Mouse (Mus musculus) induced T-regulatory cell, adult 2 months (primary cell): Measurements from ENCODE around the gene Disp1.
A peak's percentile ranks its signal among the peaks of the same experiment; 100 is the strongest.

Source experiments
- DNase-seq: peaks from one replicate; pipeline ENCODE4 v3.0.0-alpha.2; 2012; ENCODE audit warnings: low read depth

Gene Disp1

DNA sequence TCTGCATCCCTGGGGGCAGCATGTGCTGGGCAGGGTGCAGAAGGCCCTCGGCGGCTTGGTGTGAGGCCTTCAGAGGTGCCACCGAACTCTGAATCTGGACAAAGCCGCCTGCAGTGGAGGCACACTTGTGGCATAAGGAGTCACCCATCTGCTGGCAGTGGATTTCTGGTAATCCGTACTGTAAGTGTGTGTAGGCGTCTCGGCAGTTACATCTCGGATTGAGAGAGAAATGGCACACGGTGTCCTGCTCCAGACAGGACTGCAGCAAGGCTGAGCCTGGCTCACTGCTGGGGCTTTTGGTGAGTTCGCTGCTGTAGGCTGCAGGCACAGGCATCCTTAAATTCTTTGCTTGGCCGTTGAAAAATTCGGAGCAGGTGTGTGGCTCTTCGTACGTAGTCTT lies 134.5 kb downstream of the Disp1 start:
- DNase-seq = no peak

DNA sequence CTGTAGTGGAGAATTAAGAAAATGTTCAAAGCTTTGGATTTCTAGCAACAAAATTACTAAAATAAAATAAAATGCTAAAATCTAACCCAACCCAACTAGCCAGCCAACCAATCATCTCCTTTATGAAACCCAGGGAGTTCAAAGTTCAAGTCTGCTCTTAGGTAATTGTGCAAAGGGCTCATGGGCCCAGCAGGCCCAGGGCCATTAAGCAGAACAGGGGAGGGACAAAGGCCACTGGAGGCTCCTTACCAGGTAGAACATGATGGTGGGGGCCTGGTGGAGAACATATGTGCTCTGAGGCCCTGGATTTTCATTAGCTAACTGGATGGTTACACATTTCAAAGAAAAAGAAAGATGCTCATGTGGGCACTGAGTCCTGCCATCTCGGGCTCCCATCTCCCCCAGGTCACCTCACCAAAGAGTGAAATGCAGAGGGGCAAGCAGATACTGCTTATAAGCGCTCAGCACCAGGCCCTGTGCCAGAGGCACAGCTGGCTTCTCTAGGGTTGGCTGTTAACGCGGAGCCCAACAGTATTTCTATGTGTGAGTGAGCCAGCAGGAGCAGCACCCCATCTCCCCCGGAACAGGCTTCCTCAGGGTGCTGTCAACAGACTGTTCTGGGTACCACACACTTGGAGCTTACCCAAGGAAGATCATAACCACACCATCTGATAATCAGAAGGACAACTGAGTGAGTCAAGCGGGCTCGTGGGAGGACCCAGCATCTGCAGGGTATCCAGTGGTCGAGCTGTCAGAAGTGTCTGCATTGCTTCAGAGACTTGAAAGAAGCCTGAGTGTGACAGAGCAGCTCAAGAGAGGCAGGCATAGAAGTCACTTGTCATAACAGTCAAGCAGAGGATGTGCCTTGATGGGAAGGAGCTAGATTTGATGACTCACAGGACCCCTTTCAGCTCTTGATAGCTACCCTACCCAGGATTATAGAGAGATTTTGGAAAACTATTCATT lies 137.0 kb downstream of the Disp1 start:
- DNase-seq = no peak

DNA sequence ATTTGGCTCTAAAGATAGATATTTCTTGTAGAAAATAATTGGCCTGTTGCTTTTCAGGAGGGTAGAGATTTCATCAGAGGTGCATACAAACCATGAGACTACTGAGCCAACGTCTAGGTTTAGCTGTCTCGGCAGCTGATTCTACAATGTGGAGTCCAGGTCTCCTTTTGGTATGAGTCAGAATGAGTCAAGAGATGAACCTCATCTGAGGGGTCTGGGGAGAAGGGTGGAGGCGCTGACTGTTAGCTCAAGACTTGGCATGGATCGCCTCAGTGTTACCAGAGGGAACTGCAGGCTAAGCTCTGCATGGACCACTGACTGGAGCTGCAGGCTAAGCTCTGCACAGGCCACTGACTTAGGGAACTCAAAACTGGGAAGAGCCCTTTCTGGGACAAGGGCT lies 138.9 kb downstream of the Disp1 start:
- peak; percentile 10 for DNase-seq

DNA sequence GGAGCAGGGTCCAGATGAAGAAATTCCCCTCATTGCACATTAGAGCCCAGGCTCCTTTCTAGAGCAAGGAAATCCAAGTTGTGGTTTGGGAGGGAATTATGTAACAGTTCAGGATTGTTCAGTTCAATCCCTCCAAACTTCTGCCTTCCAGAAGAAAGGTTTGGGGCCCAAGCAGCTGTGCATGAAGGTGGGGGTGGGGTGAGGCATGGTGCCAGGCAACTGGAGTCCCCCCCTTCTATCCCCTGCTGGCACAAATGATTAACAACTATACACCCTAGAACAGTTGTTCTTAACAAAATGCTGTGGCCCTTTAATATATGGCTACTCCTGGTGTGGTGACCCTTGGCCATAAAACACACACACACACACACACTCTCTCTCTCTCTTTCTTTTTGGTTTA lies 140.2 kb downstream of the Disp1 start:
- no peak for DNase-seq

DNA sequence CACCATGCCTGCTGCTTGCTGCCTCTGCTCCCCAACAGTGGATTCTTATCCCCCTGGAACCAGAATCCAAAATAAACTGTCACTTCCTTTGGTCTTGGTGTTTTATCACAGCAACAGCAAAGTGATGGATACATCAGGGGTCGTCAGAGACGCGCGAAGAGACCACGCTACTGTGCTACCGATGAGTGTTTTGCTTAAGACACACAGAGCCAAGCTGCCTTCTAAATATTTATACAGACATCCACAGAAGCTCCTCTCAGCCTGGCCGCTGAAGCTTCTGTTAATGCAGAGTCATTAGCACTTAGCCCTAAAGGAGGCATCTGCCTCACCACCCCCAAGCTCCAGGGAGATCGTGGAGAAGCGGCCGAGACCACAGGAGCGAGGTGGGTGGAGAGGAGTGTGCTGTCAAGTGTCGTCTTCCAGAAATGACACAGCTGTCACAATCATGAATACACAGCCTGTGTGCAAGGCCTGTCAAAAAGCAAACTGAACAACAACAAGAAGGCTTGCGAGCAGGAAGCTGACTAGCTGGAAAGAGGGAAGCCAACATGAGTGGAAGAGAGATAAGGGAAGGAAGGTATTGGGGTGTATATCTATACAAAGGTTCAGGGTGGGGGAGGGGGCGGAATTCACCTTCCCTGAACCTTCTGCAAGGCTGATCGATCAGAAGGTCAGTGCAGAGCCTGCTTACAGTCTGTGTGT lies 146.1 kb downstream of the Disp1 start:
- DNase-seq = no peak

DNA sequence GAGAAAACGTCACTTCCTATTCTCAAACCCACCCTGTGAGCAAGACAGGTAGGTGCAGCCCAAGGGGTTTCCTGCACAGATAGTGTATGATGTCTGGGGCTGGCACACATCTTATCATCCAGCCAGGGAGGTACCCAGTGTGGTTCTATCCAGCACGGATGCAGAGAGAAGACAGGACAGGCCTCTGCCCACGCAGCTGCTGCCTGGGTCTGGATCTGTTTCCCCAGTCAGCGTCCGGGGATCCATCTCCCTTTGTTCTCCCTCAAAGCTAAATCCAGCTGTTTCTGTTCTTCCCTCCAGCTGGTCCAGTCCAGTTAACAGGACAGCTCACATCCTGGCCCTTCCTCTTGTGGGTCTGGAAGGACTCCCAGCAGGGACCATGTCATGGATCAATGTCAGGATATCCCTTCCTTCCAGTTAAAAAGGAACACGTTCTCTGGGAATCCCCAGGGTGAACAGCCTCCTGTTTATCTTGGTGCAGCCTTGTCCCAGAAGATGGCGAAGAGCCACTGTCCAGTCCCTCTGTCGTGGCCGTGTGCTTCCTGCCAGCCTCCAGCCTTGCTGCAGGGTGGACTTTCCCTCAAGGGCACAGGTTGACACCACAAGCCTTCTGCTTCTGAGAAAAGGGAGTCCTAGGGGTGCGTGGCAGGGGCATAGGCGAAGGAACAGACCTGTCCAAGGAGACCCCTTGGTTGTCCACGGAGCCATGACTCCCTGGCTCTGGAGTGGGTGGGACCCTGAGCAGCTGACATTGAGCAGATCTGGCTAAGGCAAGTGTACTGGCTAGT lies 148.9 kb downstream of the Disp1 start:
- DNase-seq = no peak

DNA sequence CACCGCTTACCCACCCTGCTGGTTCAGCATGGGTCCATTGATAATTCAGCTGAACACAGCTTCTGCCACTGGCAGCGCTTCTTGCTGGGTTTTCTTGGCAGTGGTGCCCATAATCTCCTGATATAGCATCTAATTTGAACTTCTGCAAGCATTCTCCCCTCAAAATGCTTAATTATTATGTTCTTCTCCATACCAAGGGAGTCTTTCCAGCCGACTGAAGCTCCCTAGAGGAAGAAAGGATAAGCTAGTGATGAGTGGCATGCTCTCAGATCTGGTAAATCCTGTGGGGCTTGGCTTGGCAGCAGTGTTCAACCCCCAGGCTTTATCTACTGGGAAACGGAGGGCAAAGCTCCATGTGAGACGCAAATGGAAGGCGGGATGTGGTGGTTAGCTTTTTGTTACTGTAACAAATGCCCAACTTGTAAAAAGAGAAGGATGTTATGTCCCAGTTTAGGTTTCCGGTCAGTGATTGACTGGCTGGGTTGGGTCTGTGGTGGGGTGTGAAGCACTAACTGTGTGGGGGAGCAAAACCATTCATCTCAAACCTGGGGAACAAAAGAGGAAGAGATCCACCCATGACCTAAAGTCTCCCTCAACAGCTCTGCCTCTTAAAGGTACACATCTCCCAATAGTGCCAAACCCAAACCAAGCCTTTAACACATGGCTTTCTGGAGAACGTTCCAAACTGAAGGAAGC lies 151.2 kb downstream of the Disp1 start:
- no peak for DNase-seq

DNA sequence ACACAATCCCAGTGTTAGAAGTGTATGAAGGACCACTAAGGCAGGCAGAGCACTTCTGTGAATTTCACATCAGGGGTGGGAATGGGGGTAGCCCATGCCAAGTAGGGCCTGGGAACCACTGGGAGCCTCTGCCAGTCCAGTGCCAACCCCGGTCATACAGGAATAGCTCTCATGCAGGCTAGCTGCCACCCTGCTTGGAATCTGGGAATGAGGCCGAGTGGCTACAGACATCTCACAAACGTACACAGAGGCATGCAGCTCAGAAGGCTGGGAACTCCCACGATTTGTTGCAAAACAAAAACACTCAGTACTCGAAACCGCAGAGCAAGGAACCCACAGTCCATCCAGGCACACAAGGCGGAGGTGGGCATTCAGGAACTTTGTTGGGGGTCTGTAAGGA lies 153.5 kb downstream of the Disp1 start:
- DNase-seq = no peak

DNA sequence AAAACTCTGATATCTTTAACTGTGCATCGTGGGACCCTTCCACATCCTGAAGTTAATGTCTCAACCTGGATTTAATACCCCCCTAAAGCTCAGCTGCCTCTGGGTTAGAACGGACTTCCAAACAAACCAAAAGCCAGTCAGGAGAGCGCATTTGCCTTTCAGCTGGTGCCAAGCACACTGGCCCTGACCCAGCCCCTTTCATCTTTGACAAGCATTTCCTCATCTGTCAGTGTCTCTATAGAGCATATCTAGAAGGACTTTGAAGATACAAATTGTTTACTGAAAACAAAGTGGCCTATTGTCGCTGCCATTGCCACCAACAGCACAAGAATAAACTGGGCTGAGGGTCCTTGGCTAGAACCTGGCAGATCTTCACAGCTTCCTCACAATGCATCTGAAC lies 154.3 kb downstream of the Disp1 start:
- DNase-seq = no peak

DNA sequence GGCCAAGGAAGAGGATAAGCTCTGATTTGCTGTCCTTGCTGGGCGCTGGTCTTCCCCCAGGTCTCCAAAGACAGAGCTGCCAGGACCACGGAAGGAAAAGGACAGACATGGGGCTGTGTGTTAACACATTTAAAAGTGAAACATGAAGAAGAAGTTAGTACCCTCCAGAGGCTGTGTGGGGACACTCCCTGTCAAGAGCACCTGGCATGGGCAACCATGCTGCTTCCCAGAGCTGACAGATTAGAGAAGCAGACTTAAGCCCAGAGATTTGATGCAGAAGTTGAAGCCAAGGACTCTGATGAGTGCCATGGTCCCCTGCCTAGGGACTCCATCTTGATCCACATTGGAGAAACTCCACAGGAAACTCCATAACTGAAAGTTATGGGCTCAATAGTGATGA lies 160.7 kb downstream of the Disp1 start:
- no peak for DNase-seq

DNA sequence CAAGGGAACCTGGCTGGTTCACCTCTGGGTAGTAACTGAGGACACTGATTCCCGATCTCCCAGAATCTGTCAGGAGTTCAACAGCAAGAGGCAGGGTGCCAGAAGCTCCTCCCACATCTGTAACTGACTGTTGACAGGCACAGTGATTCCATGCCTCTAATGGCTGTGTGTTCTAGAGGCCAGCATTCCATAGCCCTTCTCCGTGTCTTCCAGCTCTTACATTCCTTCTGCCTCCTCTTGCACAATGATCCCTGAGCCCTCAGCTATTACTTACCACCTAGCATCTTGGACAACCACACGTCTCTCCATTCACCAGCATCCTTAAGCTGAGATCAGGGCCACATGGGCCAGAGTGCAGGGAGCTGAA lies 165.1 kb downstream of the Disp1 start:
- no peak for DNase-seq

DNA sequence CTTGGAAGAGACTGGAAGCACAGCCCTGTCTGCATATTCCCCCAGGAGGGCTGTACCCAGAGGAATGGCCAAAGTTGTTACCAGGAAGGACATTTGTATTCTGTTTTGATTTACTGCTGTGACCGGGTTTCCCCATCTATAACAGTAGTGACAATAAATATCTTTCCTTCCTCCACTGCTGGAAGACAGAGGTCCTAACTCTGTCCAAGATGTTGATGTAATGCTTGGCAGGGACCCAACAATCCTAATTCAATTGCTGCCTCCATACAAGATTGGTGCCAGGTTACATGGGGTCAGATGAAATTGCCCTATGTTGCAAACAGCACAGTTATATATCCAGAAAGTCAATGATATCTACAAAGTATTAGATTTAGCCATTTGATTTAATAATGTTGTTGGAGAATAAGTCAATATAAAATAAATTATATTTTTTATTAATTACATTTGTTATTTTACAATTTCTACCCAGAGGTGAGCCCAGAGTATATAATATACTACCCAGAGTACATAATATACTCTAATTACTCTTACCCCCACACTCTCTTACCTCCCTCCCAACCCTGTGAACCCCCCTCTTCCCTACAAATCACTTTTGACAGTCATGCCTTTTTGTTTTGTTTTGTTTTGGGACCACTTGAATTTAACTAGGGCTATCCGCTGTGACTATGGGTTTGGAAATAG lies 165.6 kb downstream of the Disp1 start:
- DNase-seq = no peak

DNA sequence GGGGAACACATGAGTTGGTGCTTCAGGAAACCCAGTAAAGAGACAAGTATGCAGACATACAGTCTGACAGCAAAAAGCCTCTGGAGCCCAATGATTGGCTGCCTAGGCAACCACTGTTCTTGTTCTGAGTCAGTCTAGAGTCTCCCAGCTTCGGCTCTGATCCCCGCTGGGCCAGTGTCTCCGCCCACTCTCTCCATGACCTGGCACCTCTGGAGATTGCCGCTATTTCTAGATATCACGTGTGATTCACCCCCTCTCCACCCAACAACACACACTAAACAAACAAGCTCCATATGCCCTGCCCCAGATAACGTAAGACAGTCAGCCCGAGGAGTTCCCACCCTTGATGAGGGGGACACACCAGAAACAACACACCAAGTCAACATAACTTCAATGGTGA lies 168.7 kb downstream of the Disp1 start:
- DNase-seq = peak; percentile 55

DNA sequence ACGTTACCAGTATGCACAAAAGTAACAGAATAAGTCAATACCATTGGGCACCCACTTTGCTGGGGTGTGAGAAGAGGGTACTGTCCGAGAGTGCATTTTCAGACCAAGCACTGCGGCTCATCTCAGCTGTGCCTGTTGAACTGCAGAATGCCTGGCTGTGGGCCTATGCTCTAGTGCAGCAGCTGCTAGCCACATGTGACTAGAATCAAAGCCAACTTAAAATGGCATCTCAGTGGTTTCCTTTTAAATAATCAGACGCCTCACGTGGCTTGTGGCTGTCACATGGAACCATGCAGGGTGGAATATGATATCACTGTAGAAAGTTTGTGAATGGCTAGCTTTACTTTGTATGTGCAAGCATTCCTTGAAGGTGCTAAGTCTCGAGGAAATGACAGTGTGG lies 172.0 kb downstream of the Disp1 start:
- DNase-seq = no peak

DNA sequence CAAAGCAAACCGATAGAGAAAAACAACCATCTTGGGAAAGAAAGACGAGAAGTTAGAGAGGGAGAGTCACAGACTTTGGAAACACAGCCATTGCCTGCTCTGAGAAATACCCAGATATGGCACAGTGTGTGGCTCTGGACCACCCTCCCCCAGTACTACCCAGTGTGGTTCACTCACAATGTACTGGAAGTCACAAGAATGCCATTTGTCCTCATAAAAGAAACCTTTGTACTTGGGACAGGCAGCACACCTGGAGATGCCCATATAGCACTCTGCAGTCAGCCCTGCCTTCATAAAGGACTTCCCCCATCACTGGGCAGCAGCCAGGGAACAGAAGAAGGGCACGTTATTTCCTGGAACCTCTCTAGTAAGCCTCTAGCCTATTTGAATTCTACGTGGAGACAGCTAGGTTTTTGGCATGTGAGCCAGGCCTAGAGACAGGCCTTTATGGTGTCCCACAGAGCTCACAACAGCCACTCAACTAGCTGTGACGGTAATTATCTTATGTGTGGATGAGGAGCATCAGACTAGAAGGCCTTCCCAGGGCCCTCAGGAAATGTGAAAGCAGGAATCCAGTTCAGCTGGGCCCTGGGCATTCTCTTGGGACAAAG lies 173.3 kb downstream of the Disp1 start:
- no peak for DNase-seq

DNA sequence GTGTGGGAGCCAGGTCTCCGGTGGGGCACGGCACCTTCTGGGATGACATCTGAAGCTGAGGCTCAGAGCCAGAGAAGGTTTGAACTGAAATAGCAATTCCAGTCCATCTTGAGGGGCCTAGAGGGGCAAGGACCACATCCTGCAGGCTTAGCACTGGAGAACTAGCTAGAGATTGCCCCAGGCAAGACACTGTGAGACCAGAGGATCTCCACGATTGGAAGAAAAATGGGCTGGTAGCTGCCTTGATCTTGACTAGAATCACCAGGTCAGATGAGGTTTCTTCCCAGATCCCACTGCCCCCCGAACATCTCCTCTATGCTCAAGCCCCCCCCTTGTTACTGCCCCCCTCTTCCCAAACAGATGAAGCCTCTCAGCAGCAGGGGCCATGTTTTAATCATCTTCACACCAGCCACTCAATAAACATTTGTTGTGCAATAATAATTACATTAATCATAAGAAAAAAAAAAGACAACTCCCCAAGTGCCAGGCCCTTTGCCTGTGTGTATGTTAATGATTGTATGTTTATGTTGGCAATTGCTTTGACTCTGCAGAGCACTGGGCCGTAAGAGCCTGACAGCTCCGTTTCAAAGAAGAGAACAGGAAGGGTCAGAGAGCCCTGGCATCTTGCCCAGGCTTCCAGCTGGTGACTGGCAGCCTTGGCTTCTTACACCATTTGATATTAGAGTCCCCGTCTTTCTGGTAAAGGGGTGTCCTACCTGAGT lies 174.0 kb downstream of the Disp1 start:
- DNase-seq = no peak

DNA sequence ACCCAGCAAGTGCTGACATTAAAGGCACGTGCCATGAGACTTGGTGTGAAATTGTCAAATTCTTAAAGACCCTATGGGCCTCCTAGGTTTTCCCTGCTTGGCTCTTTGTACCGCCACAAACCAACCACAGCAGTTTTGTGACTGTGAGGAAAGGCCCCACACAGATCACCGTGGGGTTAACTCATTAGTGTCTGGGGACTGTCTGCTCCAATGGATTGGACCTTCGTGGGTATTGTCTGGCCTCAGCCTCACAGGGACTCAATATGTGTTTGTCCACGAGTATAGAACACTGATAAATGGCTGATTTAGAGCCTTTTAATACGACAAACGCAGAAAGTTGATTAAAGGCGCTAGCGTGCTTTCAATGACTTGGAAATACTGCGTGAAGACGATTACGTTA lies 175.2 kb downstream of the Disp1 start:
- DNase-seq = no peak

DNA sequence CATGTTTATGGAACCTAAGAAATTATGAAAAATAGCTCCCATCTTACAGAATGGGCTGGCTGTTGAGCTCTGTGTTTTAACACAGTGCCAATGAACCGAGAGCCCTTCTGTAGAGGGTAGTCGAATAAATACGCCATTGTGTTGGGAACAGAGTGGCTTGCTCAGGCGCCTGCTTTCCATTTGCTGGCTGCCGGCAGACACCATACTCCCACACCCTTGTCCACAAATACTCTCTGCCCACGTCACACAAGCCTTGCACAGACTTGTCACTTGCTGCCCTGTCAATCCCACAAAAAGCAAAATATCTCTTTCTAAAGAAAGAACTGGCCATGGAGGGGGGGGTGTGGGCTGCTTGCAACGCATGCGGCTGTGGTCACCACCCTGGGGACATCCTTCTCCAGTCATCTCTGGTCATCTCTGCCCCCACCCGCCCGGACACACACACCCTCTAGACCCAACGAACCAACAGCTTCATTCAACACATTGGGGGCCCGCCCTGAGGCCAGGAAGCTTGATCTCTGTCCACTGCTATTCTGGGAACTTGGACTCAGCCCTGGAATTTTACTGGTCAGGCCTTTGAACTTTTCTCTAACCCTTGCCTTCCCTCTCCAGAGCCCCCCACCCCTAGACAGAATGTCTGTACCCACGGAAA lies 178.0 kb downstream of the Disp1 start:
- no peak for DNase-seq

DNA sequence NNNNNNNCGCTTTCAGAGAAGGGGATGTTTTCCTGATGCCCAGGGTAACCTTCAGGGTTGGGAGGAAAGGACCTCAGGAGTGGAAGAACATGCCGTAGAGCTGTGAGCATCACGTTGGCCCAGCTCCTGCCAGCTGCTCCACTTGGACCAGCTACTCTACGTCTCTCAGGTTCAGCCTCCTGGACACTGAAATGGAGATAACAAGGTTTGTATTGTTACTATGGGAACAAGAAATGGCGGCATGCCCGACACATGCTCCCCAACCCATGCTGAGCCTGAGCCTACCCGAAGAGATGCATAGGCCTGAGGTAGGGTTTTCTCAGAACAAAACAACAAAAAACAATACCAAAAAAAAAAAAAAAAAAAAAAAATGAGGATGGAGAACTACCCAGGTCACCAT lies 179.6 kb downstream of the Disp1 start:
- DNase-seq = peak; percentile 45

DNA sequence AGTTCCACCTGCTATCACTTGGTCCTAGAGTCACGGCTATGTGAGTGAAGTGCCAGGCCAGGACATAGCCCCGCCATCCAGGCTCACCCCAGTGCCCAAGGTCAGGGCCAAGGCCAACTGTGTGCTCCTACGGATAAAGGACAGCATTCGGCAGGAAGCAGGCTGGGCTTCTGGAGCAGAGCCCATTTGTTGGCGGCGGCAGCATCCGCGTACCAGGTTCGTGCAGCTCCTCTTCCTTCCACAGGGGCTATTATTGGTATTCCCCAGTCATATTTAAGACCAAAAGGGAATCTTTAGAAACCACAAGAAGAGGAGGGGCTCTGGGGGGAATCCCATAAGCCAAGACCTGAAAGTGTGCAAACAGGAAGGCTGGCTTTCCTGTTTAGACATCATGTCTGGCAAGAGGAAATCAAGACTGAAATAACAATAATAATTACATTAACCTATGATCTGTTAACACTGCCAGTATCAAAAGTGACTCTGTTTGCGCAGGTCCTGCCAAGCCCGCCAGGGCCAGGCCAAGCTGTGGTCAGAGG lies 180.4 kb downstream of the Disp1 start:
- DNase-seq = peak; percentile 71
